Mouse (Mus musculus): ENCODE measurements around the gene Adgrb3.

DNA sequence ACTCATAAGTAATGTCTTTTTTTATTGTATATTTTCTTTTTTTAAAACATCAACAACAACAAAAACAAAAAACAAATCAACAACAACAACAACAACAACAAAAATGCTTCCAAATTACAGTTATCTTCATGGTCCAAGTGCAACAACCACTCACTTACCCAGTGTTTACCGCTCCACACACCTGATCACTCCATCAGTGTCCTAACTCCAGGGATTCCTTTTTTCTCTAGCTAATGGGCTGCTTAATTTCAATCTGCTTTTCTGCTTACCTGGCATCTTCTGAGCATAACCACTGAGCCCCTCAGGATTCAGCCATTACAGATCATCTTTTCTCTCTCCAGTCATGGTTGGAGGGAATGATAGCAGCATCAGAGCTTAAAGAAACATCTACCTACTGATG, 176.8 kb downstream of the Adgrb3 start:
- TF ChIP-seq GATA1 (IDR thresholded peaks at IDR 0.05; ENCODE audit: low read length) = no peak
- TF ChIP-seq TAL1 (IDR thresholded peaks at IDR 0.05; ENCODE audit: low read length) = no peak

Data from erythroblast, embryonic 14.5 days (primary cell).